Mouse (Mus musculus) cortical plate, adult 2 months (tissue): ENCODE measurements around the gene Elf2.

Experiments used
- CTCF ChIP-seq: fragments of 200-500 bp; IDR thresholded peaks from 2 replicates; pipeline ENCODE4 v1.5.1; 2011; ENCODE audit warnings: mild to moderate bottlenecking, control low read depth, low read length; ENCODE audit not compliant: insufficient read depth; ENCODE audit errors: extremely low read depth
- POLR2A ChIP-seq: fragments of 200-500 bp; IDR thresholded peaks from 2 replicates; pipeline ENCODE4 v1.6.1; 2011; ENCODE audit warnings: mild to moderate bottlenecking, low read length, control low read depth; ENCODE audit not compliant: insufficient read depth; ENCODE audit errors: extremely low read depth

GRCm38 (mm10) chr3:51301583-51301982 lies 38.9 kb downstream of the Elf2 start:
- TF ChIP-seq CTCF (no peak), POLR2A (no peak)
